Mouse (Mus musculus) intestine, embryonic 14.5 days (tissue): ENCODE results near the gene Clic1. TPM values are rescaled to one million over a fixed set of nuclear protein-coding genes. Genes with fewer than 3 reads are reported as not detected.
A peak's percentile ranks its signal among the peaks of the same experiment; 100 is the strongest.
"Not testable (repeated sequence)": the region's sequence is repeated elsewhere in the genome, so short reads cannot be mapped to it uniquely, and the experiment has no call there.

Source experiments
- ATAC-seq: fragments of 200-750 bp; cut with Nextera tagmentation; replicated peaks from 2 replicates; pipeline ENCODE4 v1.8.0; 2017; ENCODE audit warnings: low read depth, moderate number of reproducible peaks, moderate TSS enrichment, moderate library complexity; ENCODE audit not compliant: low FRiP score, low TSS enrichment
- DNase-seq: peaks from one replicate; pipeline ENCODE4 v3.0.0-alpha.2; 2018; ENCODE audit warnings: low spot score
- H3K27ac ChIP-seq: fragments of 300-500 bp; sonication (generic); 2 replicates; pipeline ENCODE4 v1.5.1; 2014; ENCODE audit warnings: low read depth, mild to moderate bottlenecking, control low read depth
- H3K27me3 ChIP-seq: fragments of 300-500 bp; sonication (generic); replicated peaks from 2 replicates; pipeline ENCODE4 v1.6.1; 2014; ENCODE audit warnings: low read length, control low read depth; ENCODE audit not compliant: control insufficient read depth, insufficient read depth
- H3K36me3 ChIP-seq: fragments of 300-500 bp; sonication (generic); 2 replicates; pipeline ENCODE4 v1.6.1; 2014; ENCODE audit warnings: low read length, control low read depth; ENCODE audit not compliant: control insufficient read depth, insufficient read depth
- H3K4me1 ChIP-seq: fragments of 300-500 bp; sonication (generic); replicated peaks from 2 replicates; pipeline ENCODE4 v1.6.1; 2014; ENCODE audit warnings: low read length, control low read depth, mixed read lengths; ENCODE audit not compliant: control insufficient read depth, insufficient read depth
- H3K4me2 ChIP-seq: fragments of 300-500 bp; sonication (generic); 2 replicates; pipeline ENCODE4 v1.6.1; 2014; ENCODE audit warnings: low read length
- H3K4me3 ChIP-seq: fragments of 300-500 bp; sonication (generic); 2 replicates; pipeline ENCODE4 v1.5.1; 2014; ENCODE audit warnings: low read depth, low read length, control low read depth, mixed read lengths
- H3K9ac ChIP-seq: fragments of 300-500 bp; sonication (generic); 2 replicates; pipeline ENCODE4 v1.6.1; 2014; ENCODE audit warnings: mild to moderate bottlenecking, low read length
- H3K9me3 ChIP-seq: fragments of 300-500 bp; sonication (generic); 2 replicates; pipeline ENCODE4 v1.6.1; 2016; ENCODE audit warnings: low read length, control low read depth; ENCODE audit not compliant: control insufficient read depth
- WGBS: fragments of 180-500 bp; shearing (Covaris S2); extraction: QIAGEN DNeasy Blood & Tissue Kit; methylation state at CpG from one replicate; pipeline ENCODE4 v1.1.7; 2014; 5-methylcytosine and 5-hydroxymethylcytosine counted together
- polyA plus RNA-seq: library from polyadenylated mRNA; unstranded; fragments of >200 nt; fragmentation: Nextera tagmentation; extraction: Ambion mirVana; gene quantifications from 2 replicates; pipeline ENCODE4 v1.2.1, GENCODE M21; 2014

The Clic1 gene
- polyA plus RNA-seq, 1 experiment from 2014 or later, result 113 TPM

- no peak for ATAC-seq
- H3K36me3 ChIP-seq, result no peaks in the 10 kb centered on the region
- H3K4me3 ChIP-seq, result no peak overlapping the region
- H3K27ac ChIP-seq, result no peak overlapping the region
- no peak overlapping the region for H3K4me2 ChIP-seq
- DNase-seq, result no peak
- H3K9me3 ChIP-seq, result no peaks in the 10 kb centered on the region
- 91% methylated on average over 11 of the region's 11 CpGs for WGBS
- H3K4me1 ChIP-seq, result peaks cover 11% of the 10 kb centered on the region; the same call in 1 of the 2 replicates
- H3K27me3 ChIP-seq, result no peaks in the 10 kb centered on the region
- H3K9ac ChIP-seq, result no peak overlapping the region
Observed at GRCm38 (mm10) chr17:35031272-35031671, 18.5 kb upstream of the Clic1 start.

DNA sequence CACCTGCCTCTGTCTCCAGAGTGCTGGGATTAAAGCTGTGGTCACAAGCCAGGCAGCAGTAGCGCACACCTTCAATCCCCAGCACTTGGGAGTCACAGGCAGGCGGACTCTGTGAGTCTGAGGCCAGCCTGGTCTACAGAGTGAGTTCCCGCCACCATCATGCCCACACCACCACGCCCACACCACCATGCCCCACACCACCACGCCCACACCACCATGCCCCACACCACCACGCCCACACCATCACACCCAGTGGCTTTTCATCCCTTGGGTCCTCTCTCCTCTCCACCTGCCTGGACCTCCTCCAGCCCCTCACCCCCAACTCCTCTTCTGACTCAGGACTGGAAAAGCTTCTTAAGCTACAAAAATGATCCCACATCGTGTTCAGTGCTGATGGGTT lies 17.9 kb upstream of the Clic1 start:
- no peak overlapping the region for H3K4me2 ChIP-seq
- DNase-seq, result no peak
- WGBS, result 90% methylated on average over 7 of the region's 7 CpGs
- no peaks in the 10 kb centered on the region for H3K36me3 ChIP-seq
- ATAC-seq, result no peak
- H3K9ac ChIP-seq, result no peak overlapping the region
- H3K9me3 ChIP-seq, result no peaks in the 10 kb centered on the region
- H3K4me1 ChIP-seq, result peaks cover 11% of the 10 kb centered on the region; the same call in 1 of the 2 replicates
- no peaks in the 10 kb centered on the region for H3K27me3 ChIP-seq
- no peak overlapping the region for H3K4me3 ChIP-seq
- H3K27ac ChIP-seq, result no peak overlapping the region

- Histone ChIP-seq H3K9me3 (no peaks in the 10 kb centered on the region), H3K27me3 (no peaks in the 10 kb centered on the region), H3K4me2 (no peak overlapping the region), H3K4me1 (peaks cover 7% of the 10 kb centered on the region; the same call in 1 of the 2 replicates), H3K27ac (no peak overlapping the region), H3K9ac (no peak overlapping the region), H3K36me3 (no peaks in the 10 kb centered on the region), H3K4me3 (no peak overlapping the region)
- ATAC-seq (no peak), DNase-seq (no peak)
- 67% methylated on average over 8 of the region's 8 CpGs for WGBS
Observed at GRCm38 (mm10) chr17:35032323-35032870, 17.4 kb upstream of the Clic1 start.

- not testable (repeated sequence) for H3K9me3 ChIP-seq, ATAC-seq, H3K9ac ChIP-seq, H3K27ac ChIP-seq, H3K4me1 ChIP-seq, H3K4me3 ChIP-seq, H3K36me3 ChIP-seq, H3K27me3 ChIP-seq, DNase-seq, H3K4me2 ChIP-seq
- WGBS, result 79% methylated on average over 1 of the region's 1 CpGs
Observed at GRCm38 (mm10) chr17:35033703-35034102, 16.1 kb upstream of the Clic1 start.

GRCm38 (mm10) chr17:35034896-35035295 lies 14.9 kb upstream of the Clic1 start:
- no peak overlapping the region for H3K9ac ChIP-seq
- no peak overlapping the region for H3K4me2 ChIP-seq
- H3K9me3 ChIP-seq, result no peaks in the 10 kb centered on the region
- no peaks in the 10 kb centered on the region for H3K27me3 ChIP-seq
- H3K27ac ChIP-seq, result no peak overlapping the region
- WGBS, result 62% methylated on average over 6 of the region's 6 CpGs
- H3K4me3 ChIP-seq, result no peak overlapping the region
- no peak for DNase-seq
- no peaks in the 10 kb centered on the region for H3K4me1 ChIP-seq
- no peaks in the 10 kb centered on the region for H3K36me3 ChIP-seq
- no peak for ATAC-seq

- no peak overlapping the region for H3K4me3 ChIP-seq
- H3K4me1 ChIP-seq, result no peaks in the 10 kb centered on the region
- H3K36me3 ChIP-seq, result no peaks in the 10 kb centered on the region
- no peak overlapping the region for H3K4me2 ChIP-seq
- no peaks in the 10 kb centered on the region for H3K27me3 ChIP-seq
- no peak overlapping the region for H3K27ac ChIP-seq
- ATAC-seq (no peak), DNase-seq (no peak)
- no peaks in the 10 kb centered on the region for H3K9me3 ChIP-seq
- no peak overlapping the region for H3K9ac ChIP-seq
- 82% methylated on average over 11 of the region's 11 CpGs for WGBS
Observed at GRCm38 (mm10) chr17:35039121-35039873, 10.5 kb upstream of the Clic1 start.

GRCm38 (mm10) chr17:35043794-35044193 lies 6.0 kb upstream of the Clic1 start:
- no peak for DNase-seq
- H3K4me3 ChIP-seq, result no peak overlapping the region
- H3K4me2 ChIP-seq, result no peak overlapping the region
- ATAC-seq, result no peak
- no peaks in the 10 kb centered on the region for H3K36me3 ChIP-seq
- no peaks in the 10 kb centered on the region for H3K9me3 ChIP-seq
- no peaks in the 10 kb centered on the region for H3K27me3 ChIP-seq
- H3K27ac ChIP-seq, result no peak overlapping the region
- 83% methylated on average over 4 of the region's 4 CpGs for WGBS
- no peak overlapping the region for H3K9ac ChIP-seq
- H3K4me1 ChIP-seq, result peaks cover 30% of the 10 kb centered on the region

DNA sequence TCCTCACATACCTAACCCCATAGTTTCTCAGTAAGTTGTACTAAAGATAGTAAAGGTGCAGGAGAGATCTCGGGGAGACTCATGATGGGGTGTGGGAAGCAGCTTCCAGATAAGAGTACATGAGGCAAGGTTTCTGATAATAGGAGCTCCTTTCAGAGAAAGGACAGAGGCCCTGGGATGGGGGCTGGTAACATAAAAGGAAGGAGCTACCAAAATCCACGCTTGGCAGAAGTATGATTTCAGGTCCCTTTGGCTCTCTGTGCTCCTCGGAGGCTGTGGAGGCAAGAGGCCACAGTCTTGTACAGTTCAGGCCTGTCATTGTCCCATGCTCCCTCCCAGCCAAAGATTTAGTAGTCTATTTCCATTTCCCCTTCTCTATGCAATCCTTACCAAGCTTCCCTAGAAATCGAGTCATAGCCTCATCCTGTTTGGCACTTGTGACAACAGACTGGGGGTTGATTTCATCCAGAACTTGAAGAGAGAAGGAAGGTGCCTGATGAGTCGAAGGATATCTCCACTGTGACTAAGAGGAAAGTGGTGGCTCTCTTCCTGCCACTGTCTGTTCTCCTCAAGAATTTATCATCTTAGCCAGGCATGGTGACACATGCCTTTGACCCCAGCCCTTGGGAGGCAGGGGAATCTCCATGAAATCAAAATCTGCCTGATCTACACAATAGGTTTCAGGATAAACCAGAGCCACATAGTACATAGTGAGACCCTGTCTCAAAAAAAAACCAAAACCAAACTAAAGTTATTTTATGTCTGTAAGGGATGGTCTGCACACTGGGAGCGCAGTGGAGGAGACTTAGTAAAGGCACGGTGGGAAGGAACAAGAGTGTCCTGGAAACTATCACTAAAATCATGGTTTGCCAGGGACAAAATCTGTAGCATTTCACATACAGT lies 4.6 kb upstream of the Clic1 start:
- WGBS, result 75% methylated on average over 7 of the region's 7 CpGs

More for the DNA sequence above, 4.6 kb upstream of the Clic1 start:
- peak overlapping the region; percentile 98 for H3K4me2 ChIP-seq
- H3K27ac ChIP-seq, result peak overlapping the region; percentile 89; the same call in 1 of the 2 replicates
- H3K27me3 ChIP-seq, result no peaks in the 10 kb centered on the region
- DNase-seq (no peak), ATAC-seq (no peak)
- peak overlapping the region; percentile 55 for H3K4me3 ChIP-seq
- H3K9me3 ChIP-seq, result no peaks in the 10 kb centered on the region
- no peaks in the 10 kb centered on the region for H3K36me3 ChIP-seq
- H3K9ac ChIP-seq, result peak overlapping the region; percentile 90
- peaks cover 40% of the 10 kb centered on the region for H3K4me1 ChIP-seq
